Mouse (Mus musculus): ENCODE data around the gene Slc25a25. TPM values are rescaled to one million over a fixed set of nuclear protein-coding genes. Genes with fewer than 3 reads are reported as not detected.

Slc25a25 gene
- polyA plus RNA-seq, 1 experiment = 9.5 TPM

DNA sequence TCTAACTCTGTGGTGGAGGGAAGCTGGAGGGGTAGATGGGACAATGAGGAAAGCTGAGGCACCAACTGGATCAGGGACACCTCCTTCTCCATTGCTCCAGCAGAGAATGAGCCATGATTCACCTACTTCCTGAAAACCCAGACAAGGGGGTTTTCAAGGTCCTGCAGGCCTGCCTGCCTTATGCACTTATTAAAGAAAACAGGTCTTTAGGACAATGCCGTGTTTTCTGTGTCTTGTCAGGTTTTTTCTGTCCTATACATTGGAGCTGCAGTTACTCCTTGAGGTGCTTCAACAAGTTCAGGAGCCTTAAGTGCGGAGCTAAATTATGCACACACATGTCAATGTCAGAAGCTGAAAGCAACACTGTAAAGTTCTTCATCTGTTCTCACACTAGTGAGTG is 9.7 kb downstream of the Slc25a25 start:
- TF ChIP-seq TCF12 (IDR thresholded peaks at IDR 0.05; ENCODE audit: insufficient read depth, poor library complexity, severe bottlenecking) (no peak), TCF3 (IDR thresholded peaks at IDR 0.05; ENCODE audit: insufficient read length, low read depth) (no peak), USF1 (IDR thresholded peaks at IDR 0.05; ENCODE audit: low read depth) (no peak), MYOD1 (IDR thresholded peaks at IDR 0.05; ENCODE audit: control insufficient read depth in 1 of 3, insufficient read length in 2 of 3, low read depth in 2 of 3) (no peak), MAX (IDR thresholded peaks at IDR 0.05; ENCODE audit: low read depth) (no peak), REST (IDR thresholded peaks at IDR 0.05; ENCODE audit: insufficient read depth, insufficient read length) (no peak), CEBPB (IDR thresholded peaks at IDR 0.05; ENCODE audit: insufficient read depth, poor library complexity, severe bottlenecking) (no peak), E2F4 (IDR thresholded peaks at IDR 0.05; ENCODE audit: insufficient read depth) (no peak), MYOG (IDR thresholded peaks at IDR 0.05; ENCODE audit: control insufficient read depth in 1 of 3, insufficient read depth in 1 of 3, insufficient read length in 2 of 3, low read depth in 2 of 3) (no peak), POLR2A (IDR thresholded peaks at IDR 0.05; ENCODE audit: insufficient read length, low read depth) (no peak), POLR2AphosphoS2 (IDR thresholded peaks at IDR 0.05; ENCODE audit: insufficient read length, low read depth) (no peak)
- H3K27me3 ChIP-seq (ENCODE audit: control insufficient read depth, insufficient read depth, insufficient read length) = no peaks in the 10 kb centered on the region
- H3K4me2 ChIP-seq (ENCODE audit: low read depth) = no peak overlapping the region
- H3K79me2 ChIP-seq (ENCODE audit: control insufficient read depth, insufficient read depth) = peaks cover 66% of the 10 kb centered on the region
- H3ac ChIP-seq (ENCODE audit: control insufficient read depth, insufficient read length) = no peak overlapping the region
- no peak overlapping the region for H3K4me3 ChIP-seq
- H3K36me3 ChIP-seq (ENCODE audit: control insufficient read depth, insufficient read depth) = no peaks in the 10 kb centered on the region

DNA sequence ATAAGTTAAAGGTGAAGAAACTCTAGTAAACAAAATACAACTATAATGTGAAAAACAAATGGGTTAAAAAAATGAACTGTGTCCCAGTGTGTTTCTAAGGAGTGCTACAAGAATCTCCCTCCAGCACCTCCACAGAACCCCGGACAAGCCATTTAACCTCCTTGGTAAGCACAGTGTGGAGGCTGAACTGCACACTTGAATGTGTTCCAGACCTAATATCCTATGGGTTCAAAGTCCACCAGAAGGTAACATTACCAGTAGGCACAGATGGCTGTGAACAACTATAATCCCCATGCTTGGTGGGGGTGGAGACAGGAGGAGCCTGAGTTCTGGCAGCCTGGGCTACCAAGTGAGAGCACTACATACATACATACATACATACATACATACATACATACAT is 10.6 kb downstream of the Slc25a25 start:
- Histone ChIP-seq H3K4me2 (ENCODE audit: low read depth) (no peak overlapping the region), H3K4me3 (no peak overlapping the region), H3ac (ENCODE audit: control insufficient read depth, insufficient read length) (no peak overlapping the region), H3K36me3 (ENCODE audit: control insufficient read depth, insufficient read depth) (no peaks in the 10 kb centered on the region), H3K27me3 (ENCODE audit: control insufficient read depth, insufficient read depth, insufficient read length) (no peaks in the 10 kb centered on the region), H3K79me2 (ENCODE audit: control insufficient read depth, insufficient read depth) (peaks cover 68% of the 10 kb centered on the region)
- TF ChIP-seq SRF (IDR thresholded peaks at IDR 0.05; ENCODE audit: control insufficient read depth, insufficient read length, low read depth) = no peak
- TF ChIP-seq TCF12 (IDR thresholded peaks at IDR 0.05; ENCODE audit: insufficient read depth, poor library complexity, severe bottlenecking) = no peak
- no peak for TF ChIP-seq MAX (IDR thresholded peaks at IDR 0.05; ENCODE audit: low read depth)
- no peak for TF ChIP-seq CEBPB (IDR thresholded peaks at IDR 0.05; ENCODE audit: insufficient read depth, poor library complexity, severe bottlenecking)
- TF ChIP-seq MYOD1 (IDR thresholded peaks at IDR 0.05; ENCODE audit: control insufficient read depth in 1 of 3, insufficient read length in 2 of 3, low read depth in 2 of 3) = no peak
- TF ChIP-seq USF1 (IDR thresholded peaks at IDR 0.05; ENCODE audit: low read depth) = no peak
- no peak for TF ChIP-seq MYOG (IDR thresholded peaks at IDR 0.05; ENCODE audit: control insufficient read depth in 1 of 3, insufficient read depth in 1 of 3, insufficient read length in 2 of 3, low read depth in 2 of 3)
- TF ChIP-seq POLR2AphosphoS2 (IDR thresholded peaks at IDR 0.05; ENCODE audit: insufficient read length, low read depth) = no peak
- no peak for TF ChIP-seq POLR2A (IDR thresholded peaks at IDR 0.05; ENCODE audit: insufficient read length, low read depth)

DNA sequence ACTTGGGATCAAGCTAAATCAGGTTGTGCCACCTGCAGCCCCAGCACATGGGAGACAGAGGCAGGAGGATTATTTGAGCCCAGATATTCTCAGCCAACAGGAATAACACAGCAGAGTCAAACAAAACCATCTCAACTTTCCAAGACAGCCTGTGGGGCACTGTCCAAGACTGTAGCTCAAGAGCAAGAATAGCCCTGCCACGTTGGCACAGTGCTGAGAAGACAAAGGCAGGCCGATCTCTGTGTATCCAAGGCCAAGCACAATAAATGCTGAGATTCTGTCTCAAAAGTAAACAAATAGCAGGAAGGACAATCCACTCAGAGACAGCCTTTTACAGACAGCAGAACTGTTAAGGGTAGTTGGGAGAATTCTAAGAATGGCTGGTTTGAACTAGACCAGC is 11.1 kb downstream of the Slc25a25 start:
- H3K27me3 ChIP-seq (ENCODE audit: control insufficient read depth, insufficient read depth, insufficient read length) = no peaks in the 10 kb centered on the region
- H3ac ChIP-seq (ENCODE audit: control insufficient read depth, insufficient read length) = no peak overlapping the region
- no peaks in the 10 kb centered on the region for H3K36me3 ChIP-seq (ENCODE audit: control insufficient read depth, insufficient read depth)
- H3K4me3 ChIP-seq = no peak overlapping the region
- TF ChIP-seq MAX (IDR thresholded peaks at IDR 0.05; ENCODE audit: low read depth) (no peak), POLR2AphosphoS2 (IDR thresholded peaks at IDR 0.05; ENCODE audit: insufficient read length, low read depth) (no peak), MYOG (IDR thresholded peaks at IDR 0.05; ENCODE audit: control insufficient read depth in 1 of 3, insufficient read depth in 1 of 3, insufficient read length in 2 of 3, low read depth in 2 of 3) (no peak), TCF12 (IDR thresholded peaks at IDR 0.05; ENCODE audit: insufficient read depth, poor library complexity, severe bottlenecking) (no peak), CEBPB (IDR thresholded peaks at IDR 0.05; ENCODE audit: insufficient read depth, poor library complexity, severe bottlenecking) (no peak), SRF (IDR thresholded peaks at IDR 0.05; ENCODE audit: control insufficient read depth, insufficient read length, low read depth) (no peak), E2F4 (IDR thresholded peaks at IDR 0.05; ENCODE audit: insufficient read depth) (no peak), TCF3 (IDR thresholded peaks at IDR 0.05; ENCODE audit: insufficient read length, low read depth) (no peak), POLR2A (IDR thresholded peaks at IDR 0.05; ENCODE audit: insufficient read length, low read depth) (no peak), MYOD1 (IDR thresholded peaks at IDR 0.05; ENCODE audit: control insufficient read depth in 1 of 3, insufficient read length in 2 of 3, low read depth in 2 of 3) (no peak), REST (IDR thresholded peaks at IDR 0.05; ENCODE audit: insufficient read depth, insufficient read length) (no peak), USF1 (IDR thresholded peaks at IDR 0.05; ENCODE audit: low read depth) (no peak)
- no peak overlapping the region for H3K4me2 ChIP-seq (ENCODE audit: low read depth)
- peaks cover 70% of the 10 kb centered on the region for H3K79me2 ChIP-seq (ENCODE audit: control insufficient read depth, insufficient read depth)

DNA sequence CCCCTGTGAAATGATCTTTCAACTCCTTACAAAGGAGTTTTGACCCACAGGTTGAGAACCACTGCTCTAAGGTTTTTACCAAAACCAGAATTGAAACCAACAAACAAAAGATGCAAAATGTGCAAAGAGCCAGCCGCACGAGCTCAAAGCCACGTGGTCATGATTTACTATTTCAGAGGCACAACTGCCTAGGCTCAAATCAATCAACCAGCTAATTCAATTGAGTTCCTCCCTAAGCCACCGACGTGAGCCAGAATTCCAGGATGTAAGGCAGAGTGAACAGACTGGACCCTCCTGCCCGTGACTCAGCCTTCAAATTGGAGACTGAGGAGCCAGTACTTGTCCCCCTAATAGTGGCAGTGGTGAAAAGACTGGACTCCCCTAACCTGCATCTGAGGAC is 12.1 kb downstream of the Slc25a25 start:
- Histone ChIP-seq H3K27me3 (ENCODE audit: control insufficient read depth, insufficient read depth, insufficient read length) (no peaks in the 10 kb centered on the region), H3K4me2 (ENCODE audit: low read depth) (no peak overlapping the region), H3K79me2 (ENCODE audit: control insufficient read depth, insufficient read depth) (peaks cover 80% of the 10 kb centered on the region), H3K36me3 (ENCODE audit: control insufficient read depth, insufficient read depth) (no peaks in the 10 kb centered on the region), H3K4me3 (no peak overlapping the region), H3ac (ENCODE audit: control insufficient read depth, insufficient read length) (no peak overlapping the region)
- no peak for TF ChIP-seq SRF (IDR thresholded peaks at IDR 0.05; ENCODE audit: control insufficient read depth, insufficient read length, low read depth)
- TF ChIP-seq MAX (IDR thresholded peaks at IDR 0.05; ENCODE audit: low read depth) = no peak
- TF ChIP-seq POLR2A (IDR thresholded peaks at IDR 0.05; ENCODE audit: insufficient read length, low read depth) = no peak
- no peak for TF ChIP-seq MYOG (IDR thresholded peaks at IDR 0.05; ENCODE audit: control insufficient read depth in 1 of 3, insufficient read depth in 1 of 3, insufficient read length in 2 of 3, low read depth in 2 of 3)
- no peak for TF ChIP-seq TCF3 (IDR thresholded peaks at IDR 0.05; ENCODE audit: insufficient read length, low read depth)
- TF ChIP-seq POLR2AphosphoS2 (IDR thresholded peaks at IDR 0.05; ENCODE audit: insufficient read length, low read depth) = no peak
- TF ChIP-seq USF1 (IDR thresholded peaks at IDR 0.05; ENCODE audit: low read depth) = no peak
- TF ChIP-seq E2F4 (IDR thresholded peaks at IDR 0.05; ENCODE audit: insufficient read depth) = no peak
- no peak for TF ChIP-seq REST (IDR thresholded peaks at IDR 0.05; ENCODE audit: insufficient read depth, insufficient read length)
- TF ChIP-seq CEBPB (IDR thresholded peaks at IDR 0.05; ENCODE audit: insufficient read depth, poor library complexity, severe bottlenecking) = no peak
- TF ChIP-seq MYOD1 (IDR thresholded peaks at IDR 0.05; ENCODE audit: control insufficient read depth in 1 of 3, insufficient read length in 2 of 3, low read depth in 2 of 3) = no peak
- no peak for TF ChIP-seq TCF12 (IDR thresholded peaks at IDR 0.05; ENCODE audit: insufficient read depth, poor library complexity, severe bottlenecking)

All from myocyte (in vitro differentiated cells).